Mouse (Mus musculus) thymus, adult 18-20 months (tissue): ENCODE results near the gene Hexim1.

Experiments
- DNase-seq, 2 experiments: peaks; one replicate each; pipeline ENCODE4 v3.0.0; 2022; ENCODE audit warnings: mixed read lengths in 2 of 2

Hexim1 gene

GRCm38 (mm10) chr11:103119609-103120008, 3.6 kb downstream of the Hexim1 start:
- no peak for DNase-seq

GRCm38 (mm10) chr11:103120315-103120714, 4.3 kb downstream of the Hexim1 start:
- DNase-seq: no peak

GRCm38 (mm10) chr11:103131701-103132575, 15.9 kb downstream of the Hexim1 start, which contains the start of gene Hexim2:
Hexim2 (plus strand) TSS chr11:103132429.
- DNase-seq: peak; percentile 38 to 61

- DNase-seq: peak; percentile 98 to 100
Observed at GRCm38 (mm10) chr11:103132576-103133455, 16.8 kb downstream of the Hexim1 start.

- no peak for DNase-seq
Observed at GRCm38 (mm10) chr11:103133456-103134185, 17.6 kb downstream of the Hexim1 start.

- DNase-seq: no peak
Observed at GRCm38 (mm10) chr11:103134221-103134620, 18.2 kb downstream of the Hexim1 start.

- DNase-seq: no peak
Observed at GRCm38 (mm10) chr11:103136039-103136577, 20.1 kb downstream of the Hexim1 start.

GRCm38 (mm10) chr11:103139951-103140762, 24.1 kb downstream of the Hexim1 start:
- no peak for DNase-seq

GRCm38 (mm10) chr11:103140763-103141100, 24.7 kb downstream of the Hexim1 start:
- no peak for DNase-seq

GRCm38 (mm10) chr11:103141101-103141943, 25.3 kb downstream of the Hexim1 start:
- no peak for DNase-seq

GRCm38 (mm10) chr11:103141944-103142255, 25.9 kb downstream of the Hexim1 start:
- DNase-seq: no peak

- DNase-seq: peak; percentile 74 to 85
Observed at GRCm38 (mm10) chr11:103142441-103143182, 26.6 kb downstream of the Hexim1 start.

- DNase-seq: no peak
Observed at GRCm38 (mm10) chr11:103144309-103145285, 28.6 kb downstream of the Hexim1 start.

- no peak for DNase-seq
Observed at GRCm38 (mm10) chr11:103146386-103146785, 30.4 kb downstream of the Hexim1 start.

- DNase-seq: no peak
Observed at GRCm38 (mm10) chr11:103147766-103148165, 31.7 kb downstream of the Hexim1 start.

GRCm38 (mm10) chr11:103149771-103150170, 33.7 kb downstream of the Hexim1 start:
- no peak for DNase-seq

- peak; percentile 76 to 80 for DNase-seq
Observed at GRCm38 (mm10) chr11:103158621-103159478, 42.8 kb downstream of the Hexim1 start.

- DNase-seq: no peak
Observed at GRCm38 (mm10) chr11:103160738-103161137, 44.7 kb downstream of the Hexim1 start.
